8 mouse cellular contexts compared by ENCODE assay signal in the genomic region with DNA sequence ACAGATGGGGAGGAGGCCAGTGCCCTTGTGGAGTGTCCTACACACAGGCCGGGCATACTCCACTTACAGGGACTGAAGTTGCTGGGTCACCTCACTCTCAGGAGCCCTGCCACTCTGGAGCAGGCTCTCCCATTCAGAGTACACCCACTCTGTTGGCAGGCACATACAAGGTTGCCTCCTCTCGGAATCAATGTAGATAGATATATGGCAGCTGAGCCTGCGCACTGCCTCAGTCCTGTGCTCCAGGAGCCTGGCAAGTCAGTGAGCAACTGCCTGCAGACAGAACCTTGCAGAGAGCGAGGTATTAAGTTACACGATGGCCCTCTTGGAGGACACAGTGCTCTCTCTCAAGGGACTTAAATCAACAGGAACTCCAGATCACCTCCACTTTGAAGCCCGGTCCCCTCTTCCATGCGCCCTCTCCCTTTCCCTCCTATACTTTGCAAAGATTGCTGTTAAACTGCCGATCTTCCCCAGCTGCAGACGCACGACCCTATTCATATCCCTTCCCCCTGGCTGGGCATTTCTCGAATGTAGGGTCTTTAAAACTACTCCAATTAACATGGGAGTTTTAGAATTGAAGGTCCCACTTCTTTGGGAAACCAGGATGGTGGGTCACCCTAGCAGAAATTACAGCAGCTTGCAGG. TPM values are rescaled to one million over a fixed set of nuclear protein-coding genes. Genes with fewer than 3 reads are reported as not detected.
A peak's percentile ranks its signal among the peaks of the same experiment; 100 is the strongest.
DNase-seq lines count a peak whose midpoint lies in the region; ATAC-seq and TF ChIP-seq lines count a peak whose summit lies in the region.

No protein-coding gene starts in this region.

- H3K27ac ChIP-seq in testis, adult 2 months (ENCODE audit: control insufficient read depth, insufficient read depth, low read depth, low read length): no peak overlapping the region
- peak overlapping the region; percentile 91 for H3K27ac ChIP-seq in hindbrain, embryonic 14.5 days
- H3K27ac ChIP-seq in midbrain, embryonic 16.5 days (ENCODE audit: low read length): peak overlapping the region; percentile 92

- no peaks in the 10 kb centered on the region for H3K9me3 ChIP-seq in hindbrain, embryonic 14.5 days (ENCODE audit: control insufficient read depth, low read length)
- H3K9me3 ChIP-seq in midbrain, embryonic 16.5 days (replicated peaks; ENCODE audit: control insufficient read depth, low read length, poor library complexity, severe bottlenecking): no peaks in the 10 kb centered on the region

- 0 out of 2 replicates have a peak, but pooled peaks cover 2% of the 10 kb centered on the region for H3K27me3 ChIP-seq in testis, adult 2 months (ENCODE audit: control insufficient read depth, insufficient read depth, low read length)
- H3K27me3 ChIP-seq in hindbrain, embryonic 14.5 days (ENCODE audit: control insufficient read depth, insufficient read depth, low read length): peaks cover 20% of the 10 kb centered on the region
- H3K27me3 ChIP-seq in midbrain, embryonic 16.5 days (ENCODE audit: control insufficient read depth, insufficient read depth, low read depth, low read length): peaks cover 4% of the 10 kb centered on the region; the same call in 1 of the 2 replicates

- H3K4me1 ChIP-seq in testis, adult 2 months (ENCODE audit: control insufficient read depth, insufficient read depth, low read length): peaks cover 36% of the 10 kb centered on the region
- peaks cover 64% of the 10 kb centered on the region for H3K4me1 ChIP-seq in hindbrain, embryonic 14.5 days (replicated peaks; ENCODE audit: control insufficient read depth, insufficient read depth, low read length)
- peaks cover 57% of the 10 kb centered on the region for H3K4me1 ChIP-seq in midbrain, embryonic 16.5 days (ENCODE audit: control insufficient read depth, insufficient read depth, low read length)

- peak overlapping the region; percentile 81 for H3K9ac ChIP-seq in hindbrain, embryonic 14.5 days
- peak overlapping the region; percentile 90 for H3K9ac ChIP-seq in midbrain, embryonic 16.5 days (ENCODE audit: low read depth, low read length)

- peak overlapping the region; percentile 80 for H3K4me2 ChIP-seq in hindbrain, embryonic 14.5 days (replicated peaks)
- peak overlapping the region; percentile 90 for H3K4me2 ChIP-seq in midbrain, embryonic 16.5 days (ENCODE audit: low read length)

- no peak for TF ChIP-seq CTCF in testis, adult 2 months (IDR thresholded peaks at IDR 0.05; ENCODE audit: control insufficient read depth, insufficient read depth, insufficient replicate concordance, low read depth, low read length)

- TF ChIP-seq POLR2A in testis, adult 2 months (IDR thresholded peaks at IDR 0.05; ENCODE audit: control insufficient read depth, low read depth, low read length): no peak

- H3K36me3 ChIP-seq in testis, adult 2 months (ENCODE audit: control insufficient read depth, insufficient read depth, low read length): no peaks in the 10 kb centered on the region
- H3K36me3 ChIP-seq in hindbrain, embryonic 14.5 days (replicated peaks; ENCODE audit: control insufficient read depth, insufficient read depth): no peaks in the 10 kb centered on the region
- no peaks in the 10 kb centered on the region for H3K36me3 ChIP-seq in midbrain, embryonic 16.5 days (ENCODE audit: control insufficient read depth, insufficient read depth, low read length)

- H3K4me3 ChIP-seq in testis, adult 2 months (ENCODE audit: control insufficient read depth, low read depth, low read length): peak overlapping the region; percentile 94
- peak overlapping the region; percentile 65 for H3K4me3 ChIP-seq in hindbrain, embryonic 14.5 days (replicated peaks; ENCODE audit: low read length)
- H3K4me3 ChIP-seq in midbrain, embryonic 16.5 days (ENCODE audit: low read depth, low read length): peak overlapping the region; percentile 80

- 7% methylated on average over 11 of the region's 11 CpGs for WGBS in hindbrain, embryonic 14.5 days
- 9% methylated on average over 11 of the region's 11 CpGs for WGBS in midbrain, embryonic 16.5 days

- ATAC-seq in hindbrain, embryonic 14.5 days (ENCODE audit: low FRiP score): no peak
- ATAC-seq in midbrain, embryonic 16.5 days: no peak

- peak; percentile 94 for DNase-seq in heart, adult 11 months
- DNase-seq in heart, postnatal 4 days: no peak
- no peak for DNase-seq in testis, postnatal 14 days (ENCODE audit: low spot score)
- no peak for DNase-seq in hindbrain, embryonic 14.5 days (ENCODE audit: low spot score)
- no peak for DNase-seq in urinary bladder, postnatal 10 days (ENCODE audit: low spot score)
- DNase-seq in urinary bladder, adult 18-20 months (ENCODE audit: low spot score in 2 of 2): no peak

RNA-seq across cellular contexts. Expression of gene Pank4, which starts 0.6 kb away (rescaled TPM):
- total RNA-seq in heart, postnatal 4 days (2021): 10 to 100 TPM; 34.9 to 37.5 TPM
- 16.7 TPM in 2 replicates for polyA plus RNA-seq in testis, adult 2 months (2012; rRNA removed)
- polyA plus RNA-seq in hindbrain, embryonic 14.5 days (2014; fragmentation: Nextera tagmentation; extraction: Ambion mirVana): 34.1 and 34.4 TPM in 2 replicates
- polyA plus RNA-seq in midbrain, embryonic 16.5 days (2015; fragmentation: Nextera tagmentation; extraction: Ambion mirVana): 42.1 and 45.5 TPM in 2 replicates

RNA-seq across cellular contexts. Expression of gene Hes5, which starts 2.6 kb away (rescaled TPM):
- not detected for total RNA-seq in heart, postnatal 4 days (2021)
- polyA plus RNA-seq in testis, adult 2 months (2012; rRNA removed): 0.57 and 0.65 TPM in 2 replicates
- polyA plus RNA-seq in hindbrain, embryonic 14.5 days (2014; fragmentation: Nextera tagmentation; extraction: Ambion mirVana): 70.0 and 102 TPM in 2 replicates
- polyA plus RNA-seq in midbrain, embryonic 16.5 days (2015; fragmentation: Nextera tagmentation; extraction: Ambion mirVana): 107 and 135 TPM in 2 replicates

RNA-seq across cellular contexts. Expression of gene Tnfrsf14, which starts 35.0 kb away (rescaled TPM):
- total RNA-seq in heart, postnatal 4 days (2021): 1 to 10 TPM; 2.7 to 3.7 TPM
- polyA plus RNA-seq in testis, adult 2 months (2012; rRNA removed): 0.70 and 1.0 TPM in 2 replicates
- polyA plus RNA-seq in hindbrain, embryonic 14.5 days (2014; fragmentation: Nextera tagmentation; extraction: Ambion mirVana): 0.40 TPM in 1 of 2 replicates, not detected in the other
- polyA plus RNA-seq in midbrain, embryonic 16.5 days (2015; fragmentation: Nextera tagmentation; extraction: Ambion mirVana): 0.42 TPM in 1 of 2 replicates, not detected in the other

Comparison
In these comparisons a context has a peak if more than half of its experiments do, and no peak if none do; other contexts are left out.
1. RNA of gene Hes5, which starts 2.6 kb away (polyA plus RNA-seq): 107 to 135 TPM in midbrain, embryonic 16.5 days and 70.0 to 102 TPM in hindbrain, embryonic 14.5 days; 0.57 to 0.65 TPM in testis, adult 2 months; every median in the first group is over 10 times any median in the second.
2. Peak in every context shown above with its lines, with median percentiles within 50 percentile points of each other: H3K4me3 ChIP-seq.